Mouse (Mus musculus) kidney, adult 2 months (tissue): ENCODE measurements at regions not wholly inside any gene's neighbourhood (a gene's known extent, or its start where the extent isn't known, plus 50 kb on each side); places are given as distances from the start of the nearest gene placed in this dataset.

Experiments used
- CTCF ChIP-seq: fragments of 200-500 bp; conservative IDR thresholded peaks from 2 replicates; pipeline ENCODE4 v1.5.1; 2011; ENCODE audit warnings: low read depth, mild to moderate bottlenecking, control low read depth, low read length, moderate library complexity, mixed read lengths; ENCODE audit not compliant: insufficient read depth, insufficient read length
- POLR2A ChIP-seq: fragments of 200-500 bp; IDR thresholded peaks from one replicate; pipeline ENCODE4 v1.6.1; 2011; ENCODE audit warnings: low read depth, low read length, control low read depth

DNA sequence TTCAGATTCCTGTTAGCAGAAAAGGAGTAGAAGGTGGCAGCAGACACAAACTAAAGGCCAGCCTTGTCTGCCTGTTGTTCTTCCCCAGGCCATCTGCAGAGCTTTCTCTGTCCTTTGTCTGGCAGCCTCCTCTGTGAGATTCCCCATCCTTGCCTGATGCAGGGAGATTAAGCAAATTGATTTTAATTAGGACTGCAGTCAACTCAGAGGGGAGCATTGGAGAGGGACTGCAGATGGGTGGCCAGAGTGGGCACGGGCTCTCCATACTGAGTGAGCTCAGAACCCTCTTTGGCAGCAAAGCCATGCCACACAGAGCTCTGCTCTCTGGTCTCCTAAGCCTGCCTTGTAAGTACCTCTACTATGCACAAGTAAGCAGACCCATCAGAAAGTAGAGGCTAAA, 158.5 kb downstream of the Maf start:
- TF ChIP-seq CTCF (no peak), POLR2A (no peak)
